Mouse (Mus musculus) heart, postnatal 36 days (tissue): ENCODE results near the gene Gys1. TPM values are rescaled to one million over a fixed set of nuclear protein-coding genes. Genes with fewer than 3 reads are reported as not detected.

Experiments
- microRNA-seq, 2 experiments: library from miRNA; unstranded; fragments of <30 nt; microRNA quantifications; one replicate each; pipeline ENCODE4 v1.2.0; 2021; ENCODE audit warnings: borderline number of aligned reads in 2 of 2
- total RNA-seq, 2 experiments: library from RNA; stranded (reverse); gene quantifications; 2 replicates each; pipeline ENCODE4 v1.2.3; 2021

Gene Gys1
- total RNA-seq, 2 experiments from 2014 or later = 96.0 to 102 TPM

Small RNA genes lying within 50 kb of the gene (microRNA-seq; reads per million reads assigned to microRNA genes)
- gene Gm22133 = 0 to 0.67 reads per million in 2 experiments

Other genes starting within 250 kb of the Gys1 start
- not detected for gene Ccdc155, start 230.0 kb upstream of the Gys1 start, total RNA-seq
- not detected for gene Dkkl1, start 222.7 kb upstream of the Gys1 start, total RNA-seq
- gene Tead2, start 219.1 kb upstream of the Gys1 start, total RNA-seq = 10 to 100 TPM; 10.3 to 11.4 TPM
- 1 to 10 TPM; 2.8 to 4.4 TPM for gene Cd37, start 195.7 kb upstream of the Gys1 start, total RNA-seq
- gene Slc6a16, start 193.8 kb upstream of the Gys1 start, total RNA-seq = not detected
- not detected for gene Slc6a21, start 157.3 kb upstream of the Gys1 start, total RNA-seq
- 10 to 100 TPM; 24.6 to 27.4 TPM for gene Trpm4, start 101.1 kb upstream of the Gys1 start, total RNA-seq
- 100 to 1,000 TPM; 842 to 873 TPM for gene Hrc, start 99.6 kb upstream of the Gys1 start, total RNA-seq
- gene Ppfia3, start 67.8 kb upstream of the Gys1 start, total RNA-seq = not detected
- 1 to 10 TPM; 1.3 to 1.7 TPM for gene Lin7b, start 64.3 kb upstream of the Gys1 start, total RNA-seq
- 10 to 100 TPM; 92.8 to 95.9 TPM for gene Snrnp70, start 39.1 kb upstream of the Gys1 start, total RNA-seq
- 1 to 10 TPM; 4.5 to 5.8 TPM for gene Kcna7, start 29.2 kb upstream of the Gys1 start, total RNA-seq
- under 1 TPM in 1 of 2 experiments, not detected in 1; 0.30 TPM for gene Ntf5, start 21.1 kb upstream of the Gys1 start, total RNA-seq
- not detected for gene Lhb, start 14.0 kb upstream of the Gys1 start, total RNA-seq
- gene Ruvbl2, start 3.3 kb downstream of the Gys1 start, total RNA-seq = 10 to 100 TPM; 22.5 to 23.7 TPM
- gene Ftl1, start 25.0 kb downstream of the Gys1 start, total RNA-seq = 100 to 1,000 TPM; 246 to 262 TPM
- gene Bax, start 32.1 kb downstream of the Gys1 start, total RNA-seq = 10 to 100 TPM; 26.9 to 28.5 TPM
- gene Tulp2, start 47.0 kb downstream of the Gys1 start, total RNA-seq = under 1 TPM in 1 of 2 experiments, not detected in 1; 0.16 TPM
- gene Gm45808, start 52.0 kb downstream of the Gys1 start, total RNA-seq = 1 to 10 TPM; 5.4 to 5.8 TPM
- 1 to 10 TPM; 7.6 to 7.7 TPM for gene Dhdh, start 54.0 kb downstream of the Gys1 start, total RNA-seq
- 100 to 1,000 TPM; 140 to 148 TPM for gene Nucb1, start 75.6 kb downstream of the Gys1 start, total RNA-seq
- 10 to 100 TPM; 32.0 to 32.9 TPM for gene Ppp1r15a, start 91.4 kb downstream of the Gys1 start, total RNA-seq
- 1 to 10 TPM; 2.7 to 3.2 TPM for gene Plekha4, start 91.5 kb downstream of the Gys1 start, total RNA-seq
- under 1 TPM; 0.41 to 0.67 TPM for gene Hsd17b14, start 120.0 kb downstream of the Gys1 start, total RNA-seq
- gene Bcat2, start 135.3 kb downstream of the Gys1 start, total RNA-seq = 100 to 1,000 TPM; 232 to 235 TPM
- not detected for gene Fgf21, start 180.6 kb downstream of the Gys1 start, total RNA-seq
- gene Fut1, start 182.4 kb downstream of the Gys1 start, total RNA-seq = not detected
- under 1 TPM in 1 of 2 experiments, not detected in 1; 0.30 TPM for gene Izumo1, start 187.0 kb downstream of the Gys1 start, total RNA-seq
- gene Rasip1, start 192.6 kb downstream of the Gys1 start, total RNA-seq = 10 to 100 TPM; 30.0 to 31.8 TPM
- 1 to 10 TPM; 4.3 to 7.5 TPM for gene Mamstr, start 205.1 kb downstream of the Gys1 start, total RNA-seq
- 1 to 10 TPM in 1 of 2 experiments, under 1 TPM in 1; 0.28 to 2.0 TPM for gene Fut2, start 231.6 kb downstream of the Gys1 start, total RNA-seq
- gene Ntn5, start 249.2 kb downstream of the Gys1 start, total RNA-seq = under 1 TPM in 1 of 2 experiments, not detected in 1; 0.22 TPM